Mouse (Mus musculus) embryonic facial prominence, embryonic 11.5 days (tissue): ENCODE measurements around the gene Pde4b. TPM values are rescaled to one million over a fixed set of nuclear protein-coding genes. Genes with fewer than 3 reads are reported as not detected.

Source experiments
- ATAC-seq: fragments of 200-750 bp; cut with Nextera tagmentation; replicated peaks from 2 replicates; pipeline ENCODE4 v1.8.0; 2017; ENCODE audit warnings: low read depth; ENCODE audit not compliant: insufficient number of reproducible peaks, low FRiP score, low TSS enrichment
- DNase-seq: peaks from one replicate; pipeline ENCODE4 v3.0.0-alpha.2; 2015; ENCODE audit warnings: low spot score
- H3K27ac ChIP-seq: fragments of 300-500 bp; sonication (generic); replicated peaks from 2 replicates; pipeline ENCODE4 v1.5.1; 2014; ENCODE audit warnings: mild to moderate bottlenecking, low read depth, low read length, control low read depth
- H3K27me3 ChIP-seq: fragments of 300-500 bp; sonication (generic); 2 replicates; pipeline ENCODE4 v1.6.1; 2014; ENCODE audit warnings: mild to moderate bottlenecking, low read length, moderate library complexity, mixed read lengths; ENCODE audit not compliant: control insufficient read depth, insufficient read depth
- H3K36me3 ChIP-seq: fragments of 300-500 bp; sonication (generic); replicated peaks from 2 replicates; pipeline ENCODE4 v1.6.1; 2014; ENCODE audit warnings: low read depth, mild to moderate bottlenecking, low read length, moderate library complexity, mixed read lengths; ENCODE audit not compliant: control insufficient read depth, insufficient read depth
- H3K4me1 ChIP-seq: fragments of 300-500 bp; sonication (generic); 2 replicates; pipeline ENCODE4 v1.6.1; 2014; ENCODE audit warnings: low read length, mixed read lengths; ENCODE audit not compliant: control insufficient read depth, insufficient read depth
- H3K4me2 ChIP-seq: fragments of 300-500 bp; sonication (generic); 2 replicates; pipeline ENCODE4 v1.6.1; 2014; ENCODE audit warnings: low read depth, mild to moderate bottlenecking, control low read depth, low read length, moderate library complexity
- H3K4me3 ChIP-seq: fragments of 300-500 bp; sonication (generic); 2 replicates; pipeline ENCODE4 v1.5.1; 2014; ENCODE audit warnings: low read depth, low read length, control low read depth
- H3K9ac ChIP-seq: fragments of 300-500 bp; sonication (generic); replicated peaks from 2 replicates; pipeline ENCODE4 v1.6.1; 2014; ENCODE audit warnings: mild to moderate bottlenecking, control low read depth, low read length
- H3K9me3 ChIP-seq: fragments of 300-500 bp; sonication (generic); replicated peaks from 2 replicates; pipeline ENCODE4 v1.6.1; 2016; ENCODE audit warnings: mild to moderate bottlenecking, low read length, inconsistent platforms, mixed read lengths; ENCODE audit not compliant: control insufficient read depth
- WGBS: fragments of 180-500 bp; shearing (Covaris S2); extraction: QIAGEN DNeasy Blood & Tissue Kit; methylation state at CpG from one replicate; pipeline ENCODE4 v1.1.7; 2014; 5-methylcytosine and 5-hydroxymethylcytosine counted together
- polyA plus RNA-seq: library from polyadenylated mRNA; unstranded; fragments of >200 nt; fragmentation: Nextera tagmentation; extraction: Ambion mirVana; gene quantifications from 2 replicates; pipeline ENCODE4 v1.2.1, GENCODE M21; 2014

Pde4b gene
- polyA plus RNA-seq, 1 experiment from 2014 or later: 10.3 TPM

- H3K27ac ChIP-seq: no peak overlapping the region
- no peaks in the 10 kb centered on the region for H3K27me3 ChIP-seq
- no peak overlapping the region for H3K4me2 ChIP-seq
- no peaks in the 10 kb centered on the region for H3K9me3 ChIP-seq
- WGBS: 79% methylated on average over 4 of the region's 4 CpGs
- no peak overlapping the region for H3K4me3 ChIP-seq
- no peak for ATAC-seq
- H3K4me1 ChIP-seq: no peaks in the 10 kb centered on the region
- no peak overlapping the region for H3K9ac ChIP-seq
- no peak for DNase-seq
- H3K36me3 ChIP-seq: no peaks in the 10 kb centered on the region
Observed at GRCm38 (mm10) chr4:102629621-102630020, 542.3 kb downstream of the Pde4b start.

- ATAC-seq (no peak), DNase-seq (peak; percentile 3)
- Histone ChIP-seq H3K9me3 (no peaks in the 10 kb centered on the region), H3K27me3 (no peaks in the 10 kb centered on the region), H3K4me3 (no peak overlapping the region), H3K9ac (no peak overlapping the region), H3K27ac (no peak overlapping the region), H3K4me1 (no peaks in the 10 kb centered on the region), H3K4me2 (no peak overlapping the region), H3K36me3 (no peaks in the 10 kb centered on the region)
- 51% methylated on average over 6 of the region's 6 CpGs for WGBS
Observed at GRCm38 (mm10) chr4:102630261-102630660, 542.9 kb downstream of the Pde4b start.

GRCm38 (mm10) chr4:102631624-102632023 lies 544.3 kb downstream of the Pde4b start:
- Histone ChIP-seq H3K36me3 (no peaks in the 10 kb centered on the region), H3K4me3 (no peak overlapping the region), H3K9me3 (no peaks in the 10 kb centered on the region), H3K4me2 (no peak overlapping the region), H3K27me3 (no peaks in the 10 kb centered on the region), H3K9ac (no peak overlapping the region), H3K27ac (no peak overlapping the region), H3K4me1 (no peaks in the 10 kb centered on the region)
- DNase-seq: no peak
- ATAC-seq: no peak
- 51% methylated on average over 3 of the region's 3 CpGs for WGBS

- no peaks in the 10 kb centered on the region for H3K36me3 ChIP-seq
- DNase-seq (no peak), ATAC-seq (no peak)
- no peak overlapping the region for H3K4me2 ChIP-seq
- H3K4me3 ChIP-seq: no peak overlapping the region
- no peak overlapping the region for H3K27ac ChIP-seq
- WGBS: 92% methylated on average over 5 of the region's 5 CpGs
- no peaks in the 10 kb centered on the region for H3K4me1 ChIP-seq
- no peak overlapping the region for H3K9ac ChIP-seq
- H3K27me3 ChIP-seq: no peaks in the 10 kb centered on the region
- no peaks in the 10 kb centered on the region for H3K9me3 ChIP-seq
Observed at GRCm38 (mm10) chr4:102633241-102633640, 545.9 kb downstream of the Pde4b start.

GRCm38 (mm10) chr4:102635258-102635657 lies 547.9 kb downstream of the Pde4b start:
- WGBS: 76% methylated on average over 9 of the region's 9 CpGs

GRCm38 (mm10) chr4:102635944-102636343 lies 548.6 kb downstream of the Pde4b start:
- no peak overlapping the region for H3K4me3 ChIP-seq
- WGBS: 76% methylated on average over 8 of the region's 8 CpGs
- H3K9me3 ChIP-seq: no peaks in the 10 kb centered on the region
- no peak overlapping the region for H3K9ac ChIP-seq
- DNase-seq (no peak), ATAC-seq (no peak)
- no peaks in the 10 kb centered on the region for H3K27me3 ChIP-seq
- no peaks in the 10 kb centered on the region for H3K4me1 ChIP-seq
- no peak overlapping the region for H3K4me2 ChIP-seq
- H3K27ac ChIP-seq: no peak overlapping the region
- no peaks in the 10 kb centered on the region for H3K36me3 ChIP-seq

More at GRCm38 (mm10) chr4:102635258-102635657, 547.9 kb downstream of the Pde4b start:
- no peaks in the 10 kb centered on the region for H3K36me3 ChIP-seq
- no peak overlapping the region for H3K4me3 ChIP-seq
- no peak overlapping the region for H3K27ac ChIP-seq
- ATAC-seq: no peak
- no peak overlapping the region for H3K4me2 ChIP-seq
- H3K27me3 ChIP-seq: no peaks in the 10 kb centered on the region
- no peaks in the 10 kb centered on the region for H3K9me3 ChIP-seq
- no peaks in the 10 kb centered on the region for H3K4me1 ChIP-seq
- no peak overlapping the region for H3K9ac ChIP-seq
- peak; percentile 3 for DNase-seq

- no peaks in the 10 kb centered on the region for H3K4me1 ChIP-seq
- H3K27ac ChIP-seq: no peak overlapping the region
- DNase-seq (no peak), ATAC-seq (no peak)
- H3K4me3 ChIP-seq: no peak overlapping the region
- H3K9ac ChIP-seq: no peak overlapping the region
- no peaks in the 10 kb centered on the region for H3K27me3 ChIP-seq
- H3K4me2 ChIP-seq: no peak overlapping the region
- H3K9me3 ChIP-seq: no peaks in the 10 kb centered on the region
- WGBS: 69% methylated on average over 4 of the region's 4 CpGs
- no peaks in the 10 kb centered on the region for H3K36me3 ChIP-seq
Observed at GRCm38 (mm10) chr4:102637348-102637910, 550.1 kb downstream of the Pde4b start.

- ATAC-seq: no peak
Observed at GRCm38 (mm10) chr4:102640942-102641341, 553.6 kb downstream of the Pde4b start.

More at GRCm38 (mm10) chr4:102640942-102641341, 553.6 kb downstream of the Pde4b start:
- Histone ChIP-seq H3K9me3 (no peaks in the 10 kb centered on the region), H3K27me3 (no peaks in the 10 kb centered on the region), H3K27ac (no peak overlapping the region), H3K36me3 (no peaks in the 10 kb centered on the region), H3K4me2 (no peak overlapping the region), H3K4me3 (no peak overlapping the region), H3K4me1 (no peaks in the 10 kb centered on the region), H3K9ac (no peak overlapping the region)
- no peak for DNase-seq
- WGBS: 87% methylated on average over 4 of the region's 4 CpGs
